Mouse (Mus musculus) gastrocnemius, postnatal 14 days (tissue): ENCODE data around the gene Tbc1d22a. TPM values are rescaled to one million over a fixed set of nuclear protein-coding genes. Genes with fewer than 3 reads are reported as not detected.

Experiments
- DNase-seq: peaks from one replicate; pipeline ENCODE4 v3.0.0; 2021; ENCODE audit warnings: mixed read lengths
- intact Hi-C: fragments of 180-260 bp; cut with DNase I; formaldehyde crosslinking; loops from one replicate; pipeline ENCODE4 v1.15.1; 2025; ENCODE audit warnings: low total_unique reads
- total RNA-seq, 2 experiments: library from RNA; stranded (reverse); gene quantifications; 2 replicates each; pipeline ENCODE4 v1.2.3; 2021

Tbc1d22a gene
- total RNA-seq, 2 experiments from 2014 or later: 10.4 to 11.9 TPM

DNA sequence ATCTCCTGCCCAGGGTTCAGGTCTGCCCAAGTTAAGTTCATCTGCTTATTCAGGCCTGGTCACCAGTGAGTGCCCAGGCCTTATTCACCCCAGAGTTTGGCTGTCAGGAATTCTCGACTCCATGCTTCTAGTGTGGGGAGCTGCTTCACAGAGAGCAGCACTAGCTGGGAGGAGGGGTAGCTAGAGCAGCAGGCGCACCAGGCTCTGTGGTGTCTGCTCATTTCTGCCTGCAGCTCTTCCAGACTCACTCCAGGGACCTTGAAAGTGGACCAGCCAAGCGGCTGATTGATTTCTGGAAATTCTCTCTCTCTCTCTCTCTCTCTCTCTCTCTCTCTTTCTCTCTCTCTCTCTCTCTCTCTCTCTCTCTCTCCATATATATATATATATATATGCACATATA, 146.1 kb downstream of the Tbc1d22a start:
- intact Hi-C loops: no loop called here
- no peak for DNase-seq

DNA sequence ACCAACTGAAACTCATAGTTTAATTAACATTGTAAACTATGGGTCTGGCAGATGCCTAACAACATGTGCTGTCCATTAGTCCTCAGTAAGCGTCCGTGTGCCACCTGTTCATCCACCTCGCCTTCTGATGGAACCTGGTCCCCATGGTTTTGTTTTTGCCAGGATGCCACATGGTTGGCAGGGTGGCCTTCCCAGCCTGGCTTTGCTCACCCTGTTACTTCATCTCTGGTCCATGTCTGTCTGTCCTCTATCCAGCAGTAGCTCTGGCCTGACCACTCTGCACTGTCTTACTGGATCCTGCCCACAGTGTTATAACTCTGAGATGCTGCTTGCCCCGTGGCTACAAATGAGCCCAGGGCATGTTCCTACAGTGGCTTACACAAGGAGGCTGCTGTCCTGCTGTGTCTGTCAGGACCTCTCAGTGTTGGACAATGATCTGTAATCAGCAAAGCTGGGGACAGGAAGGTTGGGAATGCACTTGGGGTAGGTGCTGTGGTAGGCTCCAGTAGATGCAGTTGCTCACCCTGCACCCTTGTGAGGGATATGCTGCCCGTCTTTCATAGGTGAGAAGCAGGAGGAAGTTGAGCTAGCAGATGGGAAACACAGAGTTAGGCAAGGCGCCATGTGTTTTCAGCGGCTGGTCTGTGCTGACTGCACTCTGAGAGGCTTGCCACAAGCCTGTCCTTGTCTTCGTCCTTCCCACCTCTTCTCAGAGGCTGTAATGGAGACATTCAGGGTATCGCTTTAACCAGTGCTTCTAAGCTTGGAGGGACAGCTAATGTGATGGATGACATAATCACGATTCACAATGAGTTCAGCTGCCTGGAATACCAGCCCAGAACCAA, 148.3 kb downstream of the Tbc1d22a start:
- DNase-seq: no peak
- intact Hi-C loops: no loop called here

DNA sequence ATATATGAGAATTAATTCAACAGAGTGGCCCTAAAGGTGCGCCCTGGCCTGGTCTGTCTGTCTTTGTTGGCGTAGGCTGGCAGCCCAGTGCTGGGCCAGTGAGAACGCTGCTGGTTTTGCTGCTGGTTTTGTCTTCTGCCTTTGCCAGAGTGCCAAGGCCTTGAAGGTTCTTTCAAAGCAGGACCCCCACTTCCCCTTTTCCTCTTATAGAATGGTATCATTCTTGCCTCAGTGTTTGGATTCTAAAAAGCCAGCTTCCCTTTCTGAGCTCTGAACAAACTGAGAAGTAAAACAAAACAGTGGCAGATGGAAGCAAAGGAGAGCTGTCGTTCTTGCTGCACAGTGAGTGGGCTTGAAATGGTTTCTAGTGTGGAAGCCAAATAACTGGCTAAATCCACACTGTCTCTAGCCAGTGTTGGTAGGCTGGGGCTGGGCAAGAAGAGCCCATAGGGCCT, 149.6 kb downstream of the Tbc1d22a start:
- DNase-seq: no peak
- intact Hi-C loops: no loop called here

DNA sequence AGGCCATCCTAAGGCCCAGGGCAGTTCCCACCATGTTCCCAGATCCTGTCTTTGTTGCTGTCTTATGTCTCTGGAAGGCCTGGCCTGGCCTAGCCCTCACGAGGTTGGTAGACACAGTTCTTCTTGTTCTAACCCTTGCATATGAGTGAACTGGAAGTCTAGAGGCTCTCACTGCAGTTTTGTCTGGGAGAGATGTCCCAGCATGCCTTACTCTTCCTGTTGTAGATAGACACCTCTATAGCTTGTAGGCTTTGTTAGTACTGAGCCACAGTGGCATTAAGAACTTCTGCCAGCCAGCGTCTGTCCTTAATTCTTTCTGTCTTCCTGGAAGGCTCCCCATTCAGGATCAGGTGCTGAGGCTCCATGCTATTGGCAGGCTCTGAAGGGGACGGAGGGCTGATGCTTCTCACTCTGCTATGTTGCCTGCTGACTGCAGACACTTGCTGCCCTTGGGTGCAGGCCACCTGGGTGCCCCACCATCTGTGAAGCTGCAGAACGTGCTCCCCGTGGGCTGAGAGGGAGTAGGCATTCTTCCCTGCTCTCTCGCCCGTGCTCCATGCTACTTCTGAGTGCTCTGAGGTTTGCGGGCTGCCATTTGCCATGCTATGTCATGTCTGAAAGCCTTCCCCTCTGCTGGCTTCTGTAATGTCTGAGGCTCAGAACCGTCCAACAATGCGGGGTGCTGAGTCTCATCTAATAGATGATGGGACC, 150.8 kb downstream of the Tbc1d22a start:
- intact Hi-C loops: no loop called here
- DNase-seq: no peak

DNA sequence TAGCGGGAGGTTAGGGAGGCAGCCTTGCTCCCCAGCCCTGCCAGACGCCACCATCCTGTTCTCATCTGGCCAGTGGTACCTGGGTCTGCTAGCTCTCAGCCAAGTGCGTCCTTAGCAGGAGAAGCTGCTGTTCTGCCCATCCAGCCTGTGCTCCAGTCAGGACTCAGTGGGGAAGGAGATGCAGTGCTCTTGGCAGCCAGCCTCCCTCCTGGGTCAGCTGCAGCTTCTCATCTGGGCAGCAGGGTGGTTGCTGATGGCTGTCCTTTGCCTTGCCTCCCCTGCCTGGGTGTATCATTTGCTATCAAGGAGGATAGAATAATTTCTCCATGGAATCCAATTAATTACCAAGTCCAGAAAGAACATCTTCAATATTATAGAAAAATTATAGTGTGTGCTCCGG, 152.5 kb downstream of the Tbc1d22a start:
- intact Hi-C loops: no loop called here
- DNase-seq: no peak

DNA sequence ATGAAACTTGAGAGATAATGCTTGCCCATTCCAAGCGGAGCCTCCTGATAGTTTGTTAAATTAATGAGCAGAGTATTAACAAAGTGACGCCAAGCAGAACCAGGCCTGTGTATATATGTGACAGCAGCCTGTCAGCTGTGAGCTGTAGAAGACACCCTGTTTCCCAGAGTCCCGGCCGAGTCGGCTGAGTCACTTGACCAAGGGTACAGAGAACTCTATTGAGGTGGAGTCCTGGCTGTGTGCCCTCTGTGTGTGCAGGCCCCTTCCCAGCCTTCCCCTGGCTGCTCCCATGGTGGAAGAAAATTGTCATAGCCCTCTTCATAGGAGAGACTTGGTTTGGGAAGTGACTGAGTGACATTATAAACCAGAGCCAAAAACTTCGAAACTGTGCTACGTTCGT, 153.0 kb downstream of the Tbc1d22a start:
- intact Hi-C loops: no loop called here
- no peak for DNase-seq

DNA sequence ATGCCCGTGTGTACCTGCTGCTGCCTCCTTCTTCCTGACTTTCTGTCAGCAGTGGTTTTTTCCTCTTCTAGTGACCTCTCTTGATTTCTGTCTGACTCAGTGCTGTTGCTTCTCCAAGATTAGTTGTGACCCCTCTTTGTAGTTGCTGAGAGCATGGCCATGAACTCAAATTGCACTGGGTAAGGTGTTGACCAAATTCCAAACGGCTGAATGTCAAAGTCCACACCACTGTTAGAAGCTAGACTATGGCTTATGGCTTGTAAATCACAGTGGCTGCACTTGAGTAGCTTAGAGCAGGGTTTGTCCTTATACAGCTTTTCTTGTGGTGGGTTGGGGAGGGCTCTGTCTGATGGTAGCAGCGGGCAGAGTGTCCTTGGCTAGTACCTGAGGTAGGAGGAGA, 156.6 kb downstream of the Tbc1d22a start:
- intact Hi-C loops: no loop called here

DNA sequence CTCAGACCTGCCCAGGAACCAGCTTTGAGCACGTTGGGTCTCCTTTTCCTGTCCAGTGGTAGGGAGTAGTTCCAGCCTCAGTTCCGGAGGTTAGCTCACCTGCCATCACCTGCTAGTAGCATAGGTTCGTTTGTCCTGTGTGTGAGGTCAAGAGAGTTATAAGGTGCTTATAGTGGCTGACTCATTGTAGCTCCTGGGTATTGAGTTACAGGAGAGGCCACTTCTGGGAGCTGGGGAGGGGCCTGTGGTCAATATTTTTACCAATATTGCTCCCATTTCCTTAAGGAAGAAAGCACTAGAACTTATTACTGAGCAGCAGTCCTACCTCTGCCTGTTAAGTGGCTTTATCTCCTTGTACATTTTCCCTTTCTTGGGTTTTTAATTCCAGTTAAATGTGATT, 161.0 kb downstream of the Tbc1d22a start:
- intact Hi-C loops: no loop called here
- no peak for DNase-seq

More for the DNA sequence above, 156.6 kb downstream of the Tbc1d22a start:
- DNase-seq: no peak

DNA sequence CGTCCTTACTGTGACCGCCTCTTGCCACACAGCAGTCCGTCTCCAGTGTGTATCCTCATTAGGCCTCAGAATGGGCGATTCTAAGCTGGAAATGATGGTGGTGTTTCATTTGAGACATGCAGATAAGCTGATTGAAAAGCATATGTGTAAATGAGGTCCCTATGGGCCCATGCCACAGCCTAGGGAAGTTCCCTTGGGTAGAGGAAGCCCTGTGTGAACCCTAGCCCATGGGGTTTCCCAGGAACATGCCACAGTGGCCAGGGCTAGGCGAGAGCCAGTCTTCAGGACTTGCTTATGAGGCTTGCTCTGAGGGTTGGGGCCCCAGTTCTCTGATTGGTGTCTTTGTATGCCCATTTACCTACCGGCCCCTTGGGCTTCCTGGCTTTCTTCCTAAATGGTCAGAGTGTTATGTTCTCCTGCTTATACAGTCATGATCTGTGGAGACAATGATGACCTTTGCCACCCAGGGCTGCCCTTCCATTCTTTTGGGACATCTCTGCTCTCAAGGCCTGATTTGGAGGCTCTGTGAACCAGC, 161.7 kb downstream of the Tbc1d22a start:
- no peak for DNase-seq
- intact Hi-C loops: no loop called here

DNA sequence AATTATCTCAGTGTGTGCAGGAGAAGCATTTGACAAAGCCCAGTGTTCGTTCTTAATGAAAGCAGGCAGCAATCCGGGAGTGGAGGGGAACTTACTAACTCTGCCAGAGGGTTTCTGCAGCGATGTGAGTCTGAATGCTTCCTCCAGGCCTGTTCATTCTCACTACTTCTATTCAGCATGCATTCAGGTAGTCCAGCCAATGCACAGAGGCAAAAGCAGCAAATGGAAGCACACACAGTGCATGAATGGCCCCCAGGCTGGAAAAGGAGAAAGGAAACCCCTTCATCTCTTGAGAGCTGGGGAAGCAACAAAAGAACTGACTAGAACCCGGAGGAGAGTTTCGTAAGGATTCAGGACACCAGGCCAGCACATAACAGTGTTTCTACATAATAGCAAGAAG, 169.0 kb downstream of the Tbc1d22a start:
- intact Hi-C loops: no loop called here
- DNase-seq: no peak

DNA sequence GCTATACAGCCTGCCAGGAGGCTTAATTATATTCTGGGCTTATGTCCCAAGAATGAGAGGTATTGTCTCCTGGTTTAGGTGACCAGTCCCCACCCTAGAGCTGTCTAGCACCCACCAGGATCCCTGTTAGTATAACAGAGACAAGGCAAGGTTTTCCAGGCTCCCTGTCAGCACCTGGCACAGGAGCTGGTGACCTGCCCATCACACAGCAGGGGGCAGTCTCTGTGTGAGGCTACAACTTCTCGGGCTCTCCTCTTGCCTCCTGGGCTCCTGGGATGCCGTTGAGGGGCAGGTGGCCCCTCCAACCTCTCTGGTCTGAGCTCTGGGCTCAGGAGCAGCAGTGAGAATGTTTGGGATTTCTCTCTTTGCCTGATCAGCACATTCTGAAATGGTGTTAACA, 171.2 kb downstream of the Tbc1d22a start:
- intact Hi-C loops: no loop called here
- no peak for DNase-seq

DNA sequence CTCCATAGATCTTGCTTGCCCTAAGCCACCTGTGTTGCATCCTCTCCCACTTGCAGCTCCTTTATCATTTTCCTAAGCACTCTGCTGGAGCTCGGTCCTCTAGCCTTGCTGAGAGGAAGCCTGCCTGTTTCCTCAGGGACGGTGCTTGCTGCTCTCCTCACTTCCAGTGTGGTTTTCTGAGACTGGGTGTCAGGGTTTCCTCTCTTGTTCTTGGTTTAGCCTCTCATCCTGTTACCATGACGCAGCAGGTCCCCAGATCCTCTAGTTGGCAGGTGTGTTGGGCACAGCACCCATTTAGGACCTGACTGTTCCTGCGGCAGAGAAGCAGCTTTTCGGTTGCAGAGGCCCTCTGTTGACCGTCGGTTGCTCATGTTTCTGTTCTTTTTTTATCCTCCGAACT, 172.1 kb downstream of the Tbc1d22a start:
- intact Hi-C loops: no loop called here
- no peak for DNase-seq

DNA sequence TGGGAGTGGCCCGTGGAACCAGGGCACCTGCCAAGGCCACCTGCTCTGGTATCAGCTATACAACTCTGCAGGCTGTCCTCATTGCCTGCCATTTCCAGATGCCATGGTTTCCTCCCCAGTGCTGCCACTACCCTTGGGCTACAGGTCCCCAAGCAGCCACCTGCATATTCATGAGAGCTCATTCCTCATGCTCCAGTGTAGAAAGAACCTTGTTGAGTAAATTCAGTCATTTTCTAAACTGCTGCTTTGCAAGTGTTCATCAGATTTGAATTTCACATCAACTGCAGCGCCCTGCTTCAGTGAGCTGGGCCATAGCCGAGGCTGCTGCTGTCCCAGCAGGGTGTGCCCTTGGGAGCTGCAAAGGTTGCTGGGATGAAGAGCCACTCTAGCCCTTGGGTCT, 174.3 kb downstream of the Tbc1d22a start:
- intact Hi-C loops: no loop called here
- DNase-seq: no peak

DNA sequence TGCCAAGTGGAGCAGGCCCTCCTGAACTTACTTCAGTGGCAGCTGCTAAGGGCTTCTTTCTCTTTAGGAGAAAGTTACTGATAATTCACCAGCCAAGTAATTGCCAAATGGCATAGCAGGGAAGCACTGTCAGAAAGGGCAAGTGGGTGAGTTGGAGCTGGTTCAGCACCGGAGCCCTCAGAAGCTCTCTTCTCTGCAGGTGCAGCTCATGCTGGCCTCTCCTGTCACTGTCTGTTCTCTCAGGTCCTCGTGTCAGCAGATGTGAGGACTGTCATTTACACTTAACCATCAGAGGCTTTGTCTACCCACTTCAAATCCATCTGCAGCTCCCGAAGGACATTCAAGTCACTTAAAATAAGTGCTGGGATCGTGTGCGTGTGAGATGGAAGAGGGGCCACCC, 190.6 kb downstream of the Tbc1d22a start:
- no peak for DNase-seq
- intact Hi-C loops: loop anchor here (5.0 kb wide), 2 partner anchors 153 to 932 kb away; no protein-coding TSS in a partner anchor

DNA sequence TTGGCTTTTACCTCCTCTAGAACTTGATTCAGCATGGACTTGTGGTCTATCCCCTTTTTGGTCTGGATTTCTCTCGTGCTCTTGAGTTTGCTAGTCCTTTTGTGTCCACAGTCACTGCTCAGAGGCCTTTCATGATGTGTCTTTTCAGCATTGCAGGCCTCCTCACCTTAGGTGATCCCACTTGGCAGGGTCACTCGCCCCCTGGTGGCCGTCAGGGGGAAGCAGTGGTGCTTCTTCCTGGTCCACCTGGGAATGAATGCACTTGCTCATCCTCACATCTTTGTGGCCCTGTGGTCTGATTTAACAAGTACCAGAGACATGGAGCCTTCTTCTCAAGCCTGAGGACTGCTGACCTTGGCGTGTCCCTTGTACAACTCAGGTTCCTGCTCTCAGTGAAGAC, 191.3 kb downstream of the Tbc1d22a start:
- peak; percentile 69 for DNase-seq

DNA sequence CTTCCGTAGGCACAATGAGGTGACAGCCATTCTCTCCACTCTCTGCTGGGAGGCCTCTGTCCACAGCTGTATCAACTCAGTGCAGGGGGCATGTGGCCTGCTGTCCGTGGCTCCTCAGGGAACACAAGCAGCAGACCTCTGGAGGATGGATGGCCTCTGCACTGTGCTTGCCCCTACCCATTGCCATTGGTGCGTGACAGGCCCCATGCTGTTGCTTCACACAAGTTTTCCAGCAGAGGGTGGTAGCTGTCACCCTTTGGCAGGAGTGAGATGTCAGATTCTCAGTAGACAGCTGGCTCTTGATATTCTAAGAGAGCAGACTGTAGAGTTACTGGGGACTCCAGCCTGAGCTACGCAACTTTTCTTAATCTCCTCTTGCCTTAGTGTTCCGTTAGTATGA, 195.1 kb downstream of the Tbc1d22a start:
- peak; percentile 33 for DNase-seq
- intact Hi-C loops: loop anchor here (5.0 kb wide), 2 partner anchors 157 to 928 kb away; no protein-coding TSS in a partner anchor

More for the DNA sequence above, 191.3 kb downstream of the Tbc1d22a start:
- intact Hi-C loops: loop anchor here (5.0 kb wide), 2 partner anchors 153 to 932 kb away; no protein-coding TSS in a partner anchor

DNA sequence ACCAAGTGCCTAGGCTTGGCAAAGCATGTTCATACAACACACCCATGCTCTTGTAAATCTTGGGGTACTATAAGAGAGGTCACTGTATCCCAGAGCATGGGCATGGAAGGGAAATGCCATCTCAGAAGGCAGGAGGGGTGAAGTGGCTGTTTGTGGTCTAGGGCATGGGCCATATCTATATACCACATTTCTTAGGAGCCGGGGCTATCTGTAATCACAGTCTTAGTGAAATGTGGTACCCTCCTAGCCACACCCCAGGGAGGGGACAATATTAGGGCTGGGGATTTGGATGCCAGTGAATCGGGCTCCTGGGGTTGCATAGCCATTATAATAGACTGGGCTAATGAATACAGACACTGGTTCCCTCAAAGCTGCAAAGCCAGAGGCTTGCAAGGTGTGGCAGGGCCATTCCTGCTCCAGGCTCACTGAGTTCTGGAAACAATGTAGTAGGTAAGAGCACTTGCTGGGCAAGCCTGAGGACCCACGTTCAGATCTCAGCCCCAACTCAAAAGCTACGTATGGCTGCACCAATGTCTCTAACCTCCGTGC, 197.3 kb downstream of the Tbc1d22a start:
- intact Hi-C loops: no loop called here
- DNase-seq: no peak

DNA sequence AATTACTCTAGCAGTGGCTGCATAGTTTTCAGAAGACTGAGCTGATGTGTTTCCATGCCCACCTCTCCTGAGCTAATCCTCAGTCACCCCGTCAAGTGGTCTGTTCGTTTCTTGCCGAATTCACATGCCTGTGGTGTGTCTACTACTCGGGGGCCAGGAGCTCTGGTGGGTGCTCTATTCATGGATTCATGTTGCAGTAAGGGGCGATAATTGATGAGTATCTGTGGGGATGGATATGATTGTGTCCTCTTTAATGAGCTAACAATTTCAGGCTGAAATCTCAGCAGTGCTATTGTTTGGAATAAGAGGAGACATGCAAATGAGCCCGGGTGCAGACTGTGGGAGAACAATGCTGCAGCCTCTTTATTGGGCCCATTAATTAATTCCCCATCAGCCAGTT, 201.7 kb downstream of the Tbc1d22a start:
- no peak for DNase-seq
- intact Hi-C loops: no loop called here

DNA sequence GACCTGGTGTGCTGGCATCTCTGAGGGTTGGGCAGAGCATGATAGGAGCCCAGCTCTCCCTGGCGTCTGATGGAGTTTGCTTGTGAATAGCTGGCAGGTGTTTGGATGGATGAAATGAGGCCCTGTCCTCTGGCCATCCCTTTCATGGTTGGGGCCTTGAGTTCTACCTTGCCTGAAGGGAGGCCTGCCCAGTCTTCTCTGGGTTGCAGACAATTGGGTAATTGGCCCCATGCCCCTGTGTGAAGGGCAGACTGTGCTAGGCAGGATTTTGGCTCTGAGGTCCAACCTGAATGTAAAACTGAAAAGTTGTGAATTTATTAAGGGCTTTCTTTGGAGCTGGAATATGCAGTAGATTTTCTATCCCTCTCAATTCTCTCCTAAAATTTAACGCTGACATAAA, 204.2 kb downstream of the Tbc1d22a start:
- no peak for DNase-seq
- intact Hi-C loops: no loop called here

DNA sequence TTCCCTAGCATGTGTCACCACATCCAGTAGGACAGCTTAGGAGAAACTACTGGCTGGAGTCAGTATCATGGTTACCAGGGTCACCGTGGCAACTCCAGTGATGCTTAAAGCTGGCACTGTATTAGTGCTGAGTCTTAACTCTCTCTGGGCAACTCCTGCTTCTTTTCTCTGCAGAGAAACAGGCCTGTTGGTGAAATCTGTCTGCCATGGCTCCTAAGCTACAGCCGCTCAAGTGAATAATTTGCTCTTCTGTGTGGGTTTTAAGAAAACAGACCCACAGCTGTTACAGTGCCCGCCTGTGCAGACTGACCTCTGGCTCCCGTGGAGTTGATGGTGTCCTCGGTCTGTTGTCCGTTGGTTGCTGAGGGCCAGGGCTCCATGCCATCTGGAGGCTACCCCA, 205.4 kb downstream of the Tbc1d22a start:
- intact Hi-C loops: no loop called here
- no peak for DNase-seq
